Mouse (Mus musculus): ENCODE results near the gene Slc15a4. TPM values are rescaled to one million over a fixed set of nuclear protein-coding genes. Genes with fewer than 3 reads are reported as not detected.

Gene Slc15a4
- total RNA-seq (2021): 10 to 100 TPM; 23.7 to 27.2 TPM

GRCm38 (mm10) chr5:127632167-127633145 is at the start of gene Slc15a4, which contains the start of gene Glt1d1:
Gene Slc15a4 (minus strand): TSS chr5:127632897.
Gene Glt1d1 (plus strand): TSS chr5:127632262.
- DNase-seq (ENCODE audit: extremely low spot score in 1 of 2, low spot score in 1 of 2): peak in 1 of 2 experiments; percentile 40

GRCm38 (mm10) chr5:127678501-127678900 is 45.8 kb upstream of the Slc15a4 start:
- DNase-seq (ENCODE audit: extremely low spot score in 1 of 2, low spot score in 1 of 2): no peak

- no peak for DNase-seq (ENCODE audit: extremely low spot score in 1 of 2, low spot score in 1 of 2)
Observed at GRCm38 (mm10) chr5:127677561-127677960, 44.9 kb upstream of the Slc15a4 start.

GRCm38 (mm10) chr5:127673913-127674312 is 41.2 kb upstream of the Slc15a4 start:
- DNase-seq (ENCODE audit: extremely low spot score in 1 of 2, low spot score in 1 of 2): no peak

- no peak for DNase-seq (ENCODE audit: extremely low spot score in 1 of 2, low spot score in 1 of 2)
Observed at GRCm38 (mm10) chr5:127660979-127661378, 28.3 kb upstream of the Slc15a4 start.

- DNase-seq (ENCODE audit: extremely low spot score in 1 of 2, low spot score in 1 of 2): no peak
Observed at GRCm38 (mm10) chr5:127660267-127660666, 27.6 kb upstream of the Slc15a4 start.

- no peak for DNase-seq (ENCODE audit: extremely low spot score in 1 of 2, low spot score in 1 of 2)
Observed at GRCm38 (mm10) chr5:127659312-127659711, 26.6 kb upstream of the Slc15a4 start.

- no peak for DNase-seq (ENCODE audit: extremely low spot score in 1 of 2, low spot score in 1 of 2)
Observed at GRCm38 (mm10) chr5:127658257-127658656, 25.6 kb upstream of the Slc15a4 start.

GRCm38 (mm10) chr5:127649077-127649476 is 16.4 kb upstream of the Slc15a4 start:
- peak in 1 of 2 experiments; percentile 31 for DNase-seq (ENCODE audit: extremely low spot score in 1 of 2, low spot score in 1 of 2)

GRCm38 (mm10) chr5:127648046-127648445 is 15.3 kb upstream of the Slc15a4 start:
- DNase-seq (ENCODE audit: extremely low spot score in 1 of 2, low spot score in 1 of 2): peak in 1 of 2 experiments; percentile 45

GRCm38 (mm10) chr5:127641185-127641958 is 8.7 kb upstream of the Slc15a4 start:
- DNase-seq (ENCODE audit: extremely low spot score in 1 of 2, low spot score in 1 of 2): no peak

- DNase-seq (ENCODE audit: extremely low spot score in 1 of 2, low spot score in 1 of 2): no peak
Observed at GRCm38 (mm10) chr5:127640359-127640758, 7.7 kb upstream of the Slc15a4 start.

- DNase-seq (ENCODE audit: extremely low spot score in 1 of 2, low spot score in 1 of 2): no peak
Observed at GRCm38 (mm10) chr5:127639635-127640034, 6.9 kb upstream of the Slc15a4 start.

- no peak for DNase-seq (ENCODE audit: extremely low spot score in 1 of 2, low spot score in 1 of 2)
Observed at GRCm38 (mm10) chr5:127639067-127639605, 6.4 kb upstream of the Slc15a4 start.

GRCm38 (mm10) chr5:127638177-127638576 is 5.5 kb upstream of the Slc15a4 start:
- no peak for DNase-seq (ENCODE audit: extremely low spot score in 1 of 2, low spot score in 1 of 2)

GRCm38 (mm10) chr5:127637622-127638021 is 4.9 kb upstream of the Slc15a4 start:
- DNase-seq (ENCODE audit: extremely low spot score in 1 of 2, low spot score in 1 of 2): no peak

GRCm38 (mm10) chr5:127633666-127634065 is 969 bp upstream of the Slc15a4 start:
- DNase-seq (ENCODE audit: extremely low spot score in 1 of 2, low spot score in 1 of 2): no peak

- DNase-seq (ENCODE audit: extremely low spot score in 1 of 2, low spot score in 1 of 2): no peak
Observed at GRCm38 (mm10) chr5:127633188-127633587, 491 bp upstream of the Slc15a4 start.

GRCm38 (mm10) chr5:127631671-127632070 is 1.0 kb downstream of the Slc15a4 start:
- DNase-seq (ENCODE audit: extremely low spot score in 1 of 2, low spot score in 1 of 2): no peak

- DNase-seq (ENCODE audit: extremely low spot score in 1 of 2, low spot score in 1 of 2): no peak
Observed at GRCm38 (mm10) chr5:127627242-127627641, 5.5 kb downstream of the Slc15a4 start.

Measured in layer of hippocampus, postnatal 25 days (tissue).